Mouse (Mus musculus): ENCODE data around the gene Hmox2.

Gene Hmox2

GRCm38 (mm10) chr16:4785706-4786105 is 59.5 kb downstream of the Hmox2 start:
- no peak for DNase-seq

DNA sequence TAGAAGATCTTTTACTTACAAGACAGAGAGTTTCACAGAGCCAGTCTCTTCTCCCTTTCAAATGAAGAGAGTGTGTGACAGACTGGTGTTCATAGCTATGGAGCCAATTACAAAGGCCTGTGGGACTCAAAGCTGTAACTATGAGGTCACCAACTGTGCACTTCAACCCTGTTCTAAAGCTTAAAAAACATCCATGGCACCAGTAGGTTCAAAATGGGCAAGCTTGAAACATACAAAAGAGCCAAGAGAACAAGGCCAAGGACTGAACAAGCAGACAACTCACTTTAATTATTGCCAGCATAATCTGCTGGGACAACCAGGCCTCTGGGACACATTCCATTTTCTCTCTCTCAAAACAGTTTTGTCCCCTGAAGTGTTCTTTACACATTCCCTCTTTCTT is 62.0 kb downstream of the Hmox2 start:
- no peak for DNase-seq

GRCm38 (mm10) chr16:4789311-4789768 is 63.2 kb downstream of the Hmox2 start:
- DNase-seq: peak; percentile 64

- DNase-seq: peak; percentile 96
These were observed 63.8 kb downstream of the Hmox2 start, which contains the start of gene Cdip1 for GRCm38 (mm10) chr16:4789810-4790559. TSS of gene Cdip1 (minus strand) at chr16:4790292.

DNA sequence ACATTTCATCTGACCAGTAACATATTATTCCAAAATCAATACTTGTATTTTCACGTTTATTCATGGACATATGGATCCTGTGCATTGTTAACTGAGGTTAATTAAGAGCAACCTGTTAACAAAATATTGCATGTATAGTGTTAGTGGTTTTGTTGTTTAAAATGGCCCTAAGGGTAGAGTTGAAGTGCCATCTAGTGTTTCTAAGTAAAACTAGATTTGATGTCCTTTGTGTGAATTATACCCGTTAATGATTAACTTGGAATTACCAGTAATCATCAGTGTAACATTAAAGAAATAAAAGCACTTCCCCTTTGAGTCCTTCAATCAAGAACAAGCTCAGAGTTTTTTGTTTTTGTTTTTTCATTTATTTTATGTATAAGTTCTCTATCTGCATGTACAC is 65.2 kb downstream of the Hmox2 start:
- no peak for DNase-seq

GRCm38 (mm10) chr16:4796631-4797030 is 70.5 kb downstream of the Hmox2 start:
- no peak for DNase-seq

All from thymus, postnatal 4 days (tissue).